Mouse (Mus musculus) midbrain, embryonic 13.5 days (tissue): ENCODE measurements around the gene Espnl. TPM values are rescaled to one million over a fixed set of nuclear protein-coding genes. Genes with fewer than 3 reads are reported as not detected.

Source experiments
- ATAC-seq: fragments of 200-750 bp; cut with Nextera tagmentation; 2 replicates; pipeline ENCODE4 v1.8.0; 2017; ENCODE audit warnings: mild to moderate bottlenecking, moderate TSS enrichment, moderate library complexity
- H3K27ac ChIP-seq: fragments of 300-500 bp; sonication (generic); 2 replicates; pipeline ENCODE4 v1.5.1; 2015; ENCODE audit warnings: inconsistent platforms, mild to moderate bottlenecking, moderate library complexity
- H3K27me3 ChIP-seq: fragments of 300-500 bp; sonication (generic); 2 replicates; pipeline ENCODE4 v1.6.1; 2015; ENCODE audit warnings: mild to moderate bottlenecking, inconsistent platforms
- H3K36me3 ChIP-seq: fragments of 300-500 bp; sonication (generic); 2 replicates; pipeline ENCODE4 v1.6.1; 2015; ENCODE audit warnings: mild to moderate bottlenecking, inconsistent platforms
- H3K4me1 ChIP-seq: fragments of 300-500 bp; sonication (generic); replicated peaks from 2 replicates; pipeline ENCODE4 v1.6.1; 2015; ENCODE audit warnings: inconsistent platforms
- H3K4me2 ChIP-seq: fragments of 300-500 bp; sonication (generic); replicated peaks from 2 replicates; pipeline ENCODE4 v1.6.1; 2015; ENCODE audit warnings: moderate library complexity, mild to moderate bottlenecking, inconsistent platforms
- H3K4me3 ChIP-seq: fragments of 300-500 bp; sonication (generic); replicated peaks from 2 replicates; pipeline ENCODE4 v1.5.1; 2015; ENCODE audit warnings: mild to moderate bottlenecking, inconsistent platforms
- H3K9ac ChIP-seq: fragments of 300-500 bp; sonication (generic); replicated peaks from 2 replicates; pipeline ENCODE4 v1.6.1; 2015; ENCODE audit warnings: mild to moderate bottlenecking, inconsistent platforms
- H3K9me3 ChIP-seq: fragments of 300-500 bp; sonication (generic); 2 replicates; pipeline ENCODE4 v1.6.1; 2016; ENCODE audit warnings: mild to moderate bottlenecking, inconsistent platforms
- WGBS: fragments of 180-500 bp; shearing (Covaris S2); methylation state at CpG from one replicate; pipeline ENCODE4 v1.1.7; 2015; 5-methylcytosine and 5-hydroxymethylcytosine counted together
- polyA plus RNA-seq: library from polyadenylated mRNA; unstranded; fragments of >200 nt; fragmentation: Nextera tagmentation; extraction: Ambion mirVana; gene quantifications from 2 replicates; pipeline ENCODE4 v1.2.1, GENCODE M21; 2015

The Espnl gene
- 0.15 and 0.21 TPM in 2 replicates for polyA plus RNA-seq

GRCm38 (mm10) chr1:91321760-91322438 is at the start of gene Espnl:
TSS of gene Espnl (plus strand) at chr1:91322075.
- H3K4me1 ChIP-seq: no peaks in the 10 kb centered on the region
- no peaks in the 10 kb centered on the region for H3K9me3 ChIP-seq
- WGBS: 82% methylated on average over 19 of the region's 19 CpGs
- no peaks in the 10 kb centered on the region for H3K36me3 ChIP-seq
- no peak for ATAC-seq
- H3K9ac ChIP-seq: no peak within 1 kb of the TSS
- no peak within 1 kb of the TSS for H3K4me2 ChIP-seq
- H3K27me3 ChIP-seq: no peaks in the 10 kb centered on the region
- no peak within 1 kb of the TSS for H3K4me3 ChIP-seq
- no peak within 1 kb of the TSS for H3K27ac ChIP-seq

GRCm38 (mm10) chr1:91272260-91272659 is 49.6 kb upstream of the Espnl start:
- H3K27me3 ChIP-seq: no peaks in the 10 kb centered on the region
- WGBS: 94% methylated on average over 2 of the region's 2 CpGs
- H3K9ac ChIP-seq: no peak overlapping the region
- no peak overlapping the region for H3K4me3 ChIP-seq
- no peaks in the 10 kb centered on the region for H3K9me3 ChIP-seq
- H3K36me3 ChIP-seq: peaks cover 19% of the 10 kb centered on the region
- H3K4me2 ChIP-seq: no peak overlapping the region
- ATAC-seq: no peak
- no peaks in the 10 kb centered on the region for H3K4me1 ChIP-seq
- H3K27ac ChIP-seq: no peak overlapping the region

- H3K9me3 ChIP-seq: no peaks in the 10 kb centered on the region
- peaks cover 57% of the 10 kb centered on the region for H3K36me3 ChIP-seq
- no peaks in the 10 kb centered on the region for H3K27me3 ChIP-seq
- H3K4me1 ChIP-seq: no peaks in the 10 kb centered on the region
- no peak for ATAC-seq
- H3K4me2 ChIP-seq: no peak overlapping the region
- no peak overlapping the region for H3K27ac ChIP-seq
- H3K9ac ChIP-seq: no peak overlapping the region
- no peak overlapping the region for H3K4me3 ChIP-seq
- 93% methylated on average over 4 of the region's 4 CpGs for WGBS
Observed at GRCm38 (mm10) chr1:91276581-91276980, 45.3 kb upstream of the Espnl start.

GRCm38 (mm10) chr1:91277480-91277879 is 44.4 kb upstream of the Espnl start:
- H3K4me2 ChIP-seq: no peak overlapping the region
- no peak for ATAC-seq
- H3K27ac ChIP-seq: no peak overlapping the region
- WGBS: 92% methylated on average over 2 of the region's 2 CpGs
- H3K4me1 ChIP-seq: no peaks in the 10 kb centered on the region
- no peak overlapping the region for H3K9ac ChIP-seq
- H3K9me3 ChIP-seq: no peaks in the 10 kb centered on the region
- H3K36me3 ChIP-seq: peaks cover 57% of the 10 kb centered on the region
- no peak overlapping the region for H3K4me3 ChIP-seq
- no peaks in the 10 kb centered on the region for H3K27me3 ChIP-seq

GRCm38 (mm10) chr1:91278410-91279119 is 43.3 kb upstream of the Espnl start:
- Histone ChIP-seq H3K9me3 (no peaks in the 10 kb centered on the region), H3K4me1 (no peaks in the 10 kb centered on the region), H3K9ac (no peak overlapping the region), H3K27me3 (no peaks in the 10 kb centered on the region), H3K36me3 (peaks cover 57% of the 10 kb centered on the region), H3K4me2 (no peak overlapping the region), H3K27ac (no peak overlapping the region), H3K4me3 (no peak overlapping the region)
- 95% methylated on average over 3 of the region's 3 CpGs for WGBS
- ATAC-seq: no peak

- H3K36me3 ChIP-seq: peaks cover 61% of the 10 kb centered on the region
- no peaks in the 10 kb centered on the region for H3K27me3 ChIP-seq
- H3K4me3 ChIP-seq: no peak overlapping the region
- H3K4me1 ChIP-seq: no peaks in the 10 kb centered on the region
- H3K9me3 ChIP-seq: no peaks in the 10 kb centered on the region
- H3K9ac ChIP-seq: no peak overlapping the region
- ATAC-seq: no peak
- H3K4me2 ChIP-seq: no peak overlapping the region
- 89% methylated on average over 1 of the region's 1 CpGs for WGBS
- no peak overlapping the region for H3K27ac ChIP-seq
Observed at GRCm38 (mm10) chr1:91279126-91279525, 42.7 kb upstream of the Espnl start.

- Histone ChIP-seq H3K9me3 (no peaks in the 10 kb centered on the region), H3K9ac (no peak overlapping the region), H3K4me1 (no peaks in the 10 kb centered on the region), H3K36me3 (peaks cover 67% of the 10 kb centered on the region), H3K27ac (no peak overlapping the region), H3K4me3 (no peak overlapping the region), H3K27me3 (no peaks in the 10 kb centered on the region), H3K4me2 (no peak overlapping the region)
- no peak for ATAC-seq
- WGBS: 94% methylated on average over 1 of the region's 1 CpGs
Observed at GRCm38 (mm10) chr1:91282582-91282981, 39.3 kb upstream of the Espnl start.

- no peak for ATAC-seq
- no peak overlapping the region for H3K4me2 ChIP-seq
- H3K36me3 ChIP-seq: peaks cover 43% of the 10 kb centered on the region
- no peak overlapping the region for H3K27ac ChIP-seq
- WGBS: 100% methylated on average over 1 of the region's 1 CpGs
- no peaks in the 10 kb centered on the region for H3K9me3 ChIP-seq
- no peak overlapping the region for H3K4me3 ChIP-seq
- H3K4me1 ChIP-seq: no peaks in the 10 kb centered on the region
- H3K9ac ChIP-seq: no peak overlapping the region
- H3K27me3 ChIP-seq: no peaks in the 10 kb centered on the region
Observed at GRCm38 (mm10) chr1:91289375-91289774, 32.5 kb upstream of the Espnl start.

GRCm38 (mm10) chr1:91292101-91292825 is 29.6 kb upstream of the Espnl start:
- Histone ChIP-seq H3K36me3 (peaks cover 17% of the 10 kb centered on the region), H3K27me3 (no peaks in the 10 kb centered on the region), H3K27ac (no peak overlapping the region), H3K4me1 (no peaks in the 10 kb centered on the region), H3K9ac (no peak overlapping the region), H3K4me3 (no peak overlapping the region), H3K4me2 (no peak overlapping the region), H3K9me3 (no peaks in the 10 kb centered on the region)
- 94% methylated on average over 11 of the region's 11 CpGs for WGBS
- ATAC-seq: no peak

- Histone ChIP-seq H3K27ac (no peak overlapping the region), H3K27me3 (no peaks in the 10 kb centered on the region), H3K4me3 (no peak overlapping the region), H3K36me3 (peaks cover 2% of the 10 kb centered on the region; the same call in 1 of the 2 replicates), H3K4me2 (no peak overlapping the region), H3K4me1 (peaks cover 12% of the 10 kb centered on the region), H3K9ac (no peak overlapping the region), H3K9me3 (no peaks in the 10 kb centered on the region)
- ATAC-seq: no peak
- 94% methylated on average over 6 of the region's 6 CpGs for WGBS
Observed at GRCm38 (mm10) chr1:91295544-91295943, 26.3 kb upstream of the Espnl start.

- Histone ChIP-seq H3K4me2 (peak within 1 kb of the TSS; percentile 75), H3K9ac (peak within 1 kb of the TSS; percentile 84), H3K9me3 (no peaks in the 10 kb centered on the region), H3K27me3 (no peaks in the 10 kb centered on the region), H3K4me1 (peaks cover 12% of the 10 kb centered on the region), H3K27ac (no peak within 1 kb of the TSS), H3K4me3 (peak within 1 kb of the TSS; percentile 86), H3K36me3 (peaks cover 2% of the 10 kb centered on the region; the same call in 1 of the 2 replicates)
- peak; percentile 100 for ATAC-seq
- under 1% methylated on average over 60 of the region's 65 CpGs for WGBS
Observed at GRCm38 (mm10) chr1:91297799-91298744, 23.8 kb upstream of the Espnl start, which contains the start of gene Scly. TSS of gene Scly (plus strand) at chr1:91298338.
